ENCODE assay signal across 8 mouse cellular contexts in the genomic region with DNA sequence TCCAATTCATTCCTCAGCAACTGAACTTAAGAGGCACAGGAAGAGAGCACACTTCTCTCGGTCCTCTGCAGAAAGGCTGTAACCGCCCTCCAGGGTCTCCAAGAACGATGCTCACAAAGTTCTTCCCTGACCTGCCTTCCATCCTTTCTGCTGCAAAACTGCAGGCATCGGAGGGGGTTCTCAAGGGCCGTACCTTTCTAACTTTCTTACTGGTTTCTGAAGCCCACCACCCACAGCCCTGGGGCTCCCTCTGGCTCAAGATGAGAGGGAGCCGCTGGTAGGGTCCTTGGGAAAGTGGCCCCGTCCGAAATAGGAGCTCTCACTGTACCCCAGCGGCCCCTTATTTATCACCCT. TPM values are rescaled to one million over a fixed set of nuclear protein-coding genes. Genes with fewer than 3 reads are reported as not detected.
DNase-seq lines count a peak whose midpoint lies in the region; ATAC-seq and TF ChIP-seq lines count a peak whose summit lies in the region.

No protein-coding gene starts in this region.

- H3K36me3 ChIP-seq in spleen, adult 2 months (ENCODE audit: control insufficient read depth, insufficient read depth, low read length) = no peaks in the 10 kb centered on the region
- H3K36me3 ChIP-seq in small intestine, adult 2 months (ENCODE audit: control insufficient read depth, insufficient read depth, low read length) = no peaks in the 10 kb centered on the region; the same call in 1 of the 2 replicates

- ATAC-seq in CD4-positive, CD25-positive, alpha-beta regulatory T cell, adult 4 months = no peak

- 4% methylated on average over 9 of the region's 9 CpGs for WGBS in spleen, adult 2 months
- under 1% methylated on average over 9 of the region's 9 CpGs for WGBS in small intestine, adult 2 months

- H3K4me3 ChIP-seq in spleen, adult 2 months (ENCODE audit: extremely low read depth, insufficient read depth, insufficient read length) = peak overlapping the region; percentile 64
- H3K4me3 ChIP-seq in small intestine, adult 2 months (ENCODE audit: low read depth, low read length) = peak overlapping the region; percentile 72

- no peak for TF ChIP-seq POLR2A in spleen, adult 2 months (IDR thresholded peaks at IDR 0.05; ENCODE audit: low read depth, low read length)
- TF ChIP-seq POLR2A in small intestine, adult 2 months (IDR thresholded peaks at IDR 0.05; ENCODE audit: low read depth, low read length) = no peak

- peaks cover 5% of the 10 kb centered on the region; the same call in 1 of the 2 replicates for H3K4me1 ChIP-seq in spleen, adult 2 months (ENCODE audit: control insufficient read depth, insufficient read depth, insufficient read length)
- peaks cover 18% of the 10 kb centered on the region for H3K4me1 ChIP-seq in small intestine, adult 2 months (ENCODE audit: control insufficient read depth, insufficient read depth, insufficient read length, low read length)

- no peak for TF ChIP-seq CTCF in spleen, adult 2 months (IDR thresholded peaks at IDR 0.05; ENCODE audit: extremely low read depth, insufficient read depth, insufficient read length, insufficient replicate concordance)
- TF ChIP-seq CTCF in small intestine, adult 2 months (IDR thresholded peaks at IDR 0.05; ENCODE audit: extremely low read depth, insufficient read length, insufficient replicate concordance, low read depth, low read length) = no peak

- no peak overlapping the region for H3K27ac ChIP-seq in spleen, adult 2 months (ENCODE audit: insufficient read depth, low read length)
- peak overlapping the region; percentile 14 for H3K27ac ChIP-seq in small intestine, adult 2 months (ENCODE audit: insufficient read depth, low read depth, low read length)

- peak; percentile 25 for DNase-seq in CD4-positive, CD25-positive, alpha-beta regulatory T cell, adult 2 months (ENCODE audit: low read depth, low spot score)
- no peak for DNase-seq in spleen, adult 2 months (ENCODE audit: low read depth in 1 of 2, low spot score in 2 of 2)
- no peak for DNase-seq in spleen, postnatal 36 days (ENCODE audit: low spot score in 2 of 2)
- peak; percentile 48 for DNase-seq in kidney, postnatal 10 days
- DNase-seq in layer of hippocampus, adult 9-10 months (ENCODE audit: low spot score) = no peak
- DNase-seq in spleen, postnatal 14 days (ENCODE audit: low spot score in 2 of 2) = no peak

- no peaks in the 10 kb centered on the region for H3K27me3 ChIP-seq in spleen, adult 2 months (ENCODE audit: control insufficient read depth, insufficient read depth, low read length)
- H3K27me3 ChIP-seq in small intestine, adult 2 months (ENCODE audit: control insufficient read depth, insufficient read depth, low read length) = no peaks in the 10 kb centered on the region

RNA-seq across cellular contexts. Expression of a gene that starts 5.8 kb away (rescaled TPM):
- not detected for polyA plus RNA-seq in CD4-positive, CD25-positive, alpha-beta regulatory T cell, adult 4 months (2017; shearing (Covaris generic))
- 0.33 and 0.49 TPM in 2 replicates for polyA plus RNA-seq in spleen, adult 2 months (2012; rRNA removed)
- 0.06 and 0.11 TPM in 2 replicates for polyA plus RNA-seq in small intestine, adult 2 months (2012; rRNA removed)

RNA-seq across cellular contexts. Expression of a gene that starts 32.1 kb away (rescaled TPM):
- 100 to 1,000 TPM; 213 to 244 TPM for polyA plus RNA-seq in CD4-positive, CD25-positive, alpha-beta regulatory T cell, adult 4 months (2017; shearing (Covaris generic))
- 43.2 and 46.8 TPM in 2 replicates for polyA plus RNA-seq in spleen, adult 2 months (2012; rRNA removed)
- 64.9 and 111 TPM in 2 replicates for polyA plus RNA-seq in small intestine, adult 2 months (2012; rRNA removed)

RNA-seq across cellular contexts. Expression of a gene that starts 35.3 kb away (rescaled TPM):
- polyA plus RNA-seq in CD4-positive, CD25-positive, alpha-beta regulatory T cell, adult 4 months (2017; shearing (Covaris generic)) = not detected
- 28.1 and 31.0 TPM in 2 replicates for polyA plus RNA-seq in spleen, adult 2 months (2012; rRNA removed)
- polyA plus RNA-seq in small intestine, adult 2 months (2012; rRNA removed) = 6.1 and 7.5 TPM in 2 replicates

RNA-seq across cellular contexts. Expression of a gene that starts 46.4 kb away (rescaled TPM):
- under 1 TPM; 0.34 to 0.84 TPM for polyA plus RNA-seq in CD4-positive, CD25-positive, alpha-beta regulatory T cell, adult 4 months (2017; shearing (Covaris generic))
- polyA plus RNA-seq in spleen, adult 2 months (2012; rRNA removed) = 56.5 and 80.1 TPM in 2 replicates
- polyA plus RNA-seq in small intestine, adult 2 months (2012; rRNA removed) = 0.39 and 0.83 TPM in 2 replicates

Comparison
In these comparisons a context has a peak if more than half of its experiments do, and no peak if none do; other contexts are left out.
1. DNase-seq: peak in CD4-positive, CD25-positive, alpha-beta regulatory T cell, adult 2 months (single experiment) and kidney, postnatal 10 days (single experiment); none in spleen, adult 2 months (0 of 2), spleen, postnatal 36 days (0 of 2), layer of hippocampus, adult 9-10 months (single experiment) and spleen, postnatal 14 days (0 of 2).